Mouse (Mus musculus): ENCODE measurements around the gene Muc1.
"Not testable (repeated sequence)": the region's sequence is repeated elsewhere in the genome, so short reads cannot be mapped to it uniquely, and the experiment has no call there.

Gene Muc1

GRCm38 (mm10) chr3:89209731-89210130, 19.1 kb upstream of the Muc1 start:
- in situ Hi-C loops (cut with MboI, MseI), result no loop called here

- in situ Hi-C loops (cut with MboI, MseI), result no loop called here
These were observed 18.7 kb upstream of the Muc1 start for GRCm38 (mm10) chr3:89210162-89210561.

GRCm38 (mm10) chr3:89210731-89211130, 18.1 kb upstream of the Muc1 start:
- in situ Hi-C loops (cut with MboI, MseI), result no loop called here

GRCm38 (mm10) chr3:89213803-89214530, 14.9 kb upstream of the Muc1 start:
- in situ Hi-C loops (cut with MboI, MseI), result no loop called here

GRCm38 (mm10) chr3:89214681-89215411, 14.0 kb upstream of the Muc1 start, which contains the start of gene Thbs3:
TSS of gene Thbs3 (plus strand) at chr3:89215180.
- in situ Hi-C loops (cut with MboI, MseI), result no loop called here

GRCm38 (mm10) chr3:89215853-89216252, 13.0 kb upstream of the Muc1 start:
- in situ Hi-C loops (cut with MboI, MseI), result no loop called here

GRCm38 (mm10) chr3:89216407-89216806, 12.4 kb upstream of the Muc1 start:
- in situ Hi-C loops (cut with MboI, MseI), result not testable (repeated sequence)

GRCm38 (mm10) chr3:89218271-89218670, 10.6 kb upstream of the Muc1 start:
- in situ Hi-C loops (cut with MboI, MseI), result no loop called here

GRCm38 (mm10) chr3:89219546-89219945, 9.3 kb upstream of the Muc1 start:
- in situ Hi-C loops (cut with MboI, MseI), result no loop called here

GRCm38 (mm10) chr3:89221167-89221566, 7.7 kb upstream of the Muc1 start:
- in situ Hi-C loops (cut with MboI, MseI), result no loop called here

GRCm38 (mm10) chr3:89224796-89225195, 4.1 kb upstream of the Muc1 start:
- in situ Hi-C loops (cut with MboI, MseI), result no loop called here

- in situ Hi-C loops (cut with MboI, MseI), result no loop called here
These were observed 3.5 kb upstream of the Muc1 start for GRCm38 (mm10) chr3:89225321-89225815.

GRCm38 (mm10) chr3:89225918-89226317, 2.9 kb upstream of the Muc1 start:
- in situ Hi-C loops (cut with MboI, MseI), result no loop called here

GRCm38 (mm10) chr3:89226361-89226760, 2.5 kb upstream of the Muc1 start:
- in situ Hi-C loops (cut with MboI, MseI), result no loop called here

GRCm38 (mm10) chr3:89226900-89227299, 2.0 kb upstream of the Muc1 start, which contains the start of gene Mtx1:
TSS of gene Mtx1 (minus strand) at chr3:89227088.
- in situ Hi-C loops (cut with MboI, MseI), result no loop called here

GRCm38 (mm10) chr3:89227307-89228179, 1.3 kb upstream of the Muc1 start:
- in situ Hi-C loops (cut with MboI, MseI), result no loop called here

- in situ Hi-C loops (cut with MboI, MseI), result no loop called here
These were observed 692 bp upstream of the Muc1 start for GRCm38 (mm10) chr3:89228180-89228549.

- in situ Hi-C loops (cut with MboI, MseI), result no loop called here
These were observed 419 bp downstream of the Muc1 start for GRCm38 (mm10) chr3:89229276-89229675.

GRCm38 (mm10) chr3:89230561-89230960, 1.7 kb downstream of the Muc1 start:
- in situ Hi-C loops (cut with MboI, MseI), result no loop called here

- in situ Hi-C loops (cut with MboI, MseI), result no loop called here
These were observed 2.5 kb downstream of the Muc1 start for GRCm38 (mm10) chr3:89231345-89231744.

- in situ Hi-C loops (cut with MboI, MseI), result no loop called here
These were observed 3.0 kb downstream of the Muc1 start for GRCm38 (mm10) chr3:89231772-89232275.

- in situ Hi-C loops (cut with MboI, MseI), result no loop called here
These were observed 3.8 kb downstream of the Muc1 start for GRCm38 (mm10) chr3:89232614-89233013.

Measured in T-helper 17 cell (primary cell).